Mouse (Mus musculus) neural tube, embryonic 11.5 days (tissue): ENCODE data around the gene Cyp4a14. TPM values are rescaled to one million over a fixed set of nuclear protein-coding genes. Genes with fewer than 3 reads are reported as not detected.
"Not testable (repeated sequence)": the region's sequence is repeated elsewhere in the genome, so short reads cannot be mapped to it uniquely, and the experiment has no call there.

Experiments
- ATAC-seq: fragments of 200-750 bp; cut with Nextera tagmentation; 2 replicates; pipeline ENCODE4 v1.8.0; 2017; ENCODE audit warnings: moderate number of reproducible peaks, mild to moderate bottlenecking, moderate TSS enrichment, moderate library complexity; ENCODE audit not compliant: insufficient read depth, low FRiP score, low TSS enrichment
- DNase-seq: peaks from one replicate; pipeline ENCODE4 v3.0.0-alpha.2; 2015; ENCODE audit warnings: low spot score
- H3K27ac ChIP-seq: fragments of 300-500 bp; sonication (generic); 2 replicates; pipeline ENCODE4 v1.5.1; 2014; ENCODE audit warnings: low read depth, mild to moderate bottlenecking, low read length
- H3K27me3 ChIP-seq: fragments of 300-500 bp; sonication (generic); 2 replicates; pipeline ENCODE4 v1.6.1; 2014; ENCODE audit warnings: mild to moderate bottlenecking, low read length, mixed read lengths; ENCODE audit not compliant: control insufficient read depth, insufficient read depth
- H3K36me3 ChIP-seq: fragments of 300-500 bp; sonication (generic); 2 replicates; pipeline ENCODE4 v1.6.1; 2014; ENCODE audit warnings: mild to moderate bottlenecking, low read length, moderate library complexity, mixed read lengths; ENCODE audit not compliant: control insufficient read depth, insufficient read depth
- H3K4me1 ChIP-seq: fragments of 300-500 bp; sonication (generic); 2 replicates; pipeline ENCODE4 v1.6.1; 2014; ENCODE audit warnings: low read length, mixed read lengths; ENCODE audit not compliant: control insufficient read depth, insufficient read depth
- H3K4me2 ChIP-seq: fragments of 300-500 bp; sonication (generic); 2 replicates; pipeline ENCODE4 v1.6.1; 2014; ENCODE audit warnings: low read depth, mild to moderate bottlenecking, moderate library complexity
- H3K4me3 ChIP-seq: fragments of 300-500 bp; sonication (generic); 2 replicates; pipeline ENCODE4 v1.5.1; 2014; ENCODE audit warnings: low read depth, low read length
- H3K9ac ChIP-seq: fragments of 300-500 bp; sonication (generic); 2 replicates; pipeline ENCODE4 v1.6.1; 2014; ENCODE audit warnings: mild to moderate bottlenecking, low read length
- H3K9me3 ChIP-seq: fragments of 300-500 bp; sonication (generic); 2 replicates; pipeline ENCODE4 v1.6.1; 2016; ENCODE audit warnings: low read length; ENCODE audit not compliant: control insufficient read depth
- WGBS: fragments of 180-500 bp; shearing (Covaris S2); extraction: QIAGEN DNeasy Blood & Tissue Kit; methylation state at CpG from one replicate; pipeline ENCODE4 v1.1.7; 2014; 5-methylcytosine and 5-hydroxymethylcytosine counted together
- polyA plus RNA-seq: library from polyadenylated mRNA; unstranded; fragments of >200 nt; fragmentation: Nextera tagmentation; extraction: Ambion mirVana; gene quantifications from 2 replicates; pipeline ENCODE4 v1.2.1, GENCODE M21; 2014

Gene Cyp4a14
- polyA plus RNA-seq, 1 experiment from 2014 or later, result not detected

- H3K4me2 ChIP-seq, H3K36me3 ChIP-seq, H3K4me1 ChIP-seq, H3K9me3 ChIP-seq, H3K4me3 ChIP-seq, H3K27ac ChIP-seq, H3K9ac ChIP-seq, H3K27me3 ChIP-seq, ATAC-seq, DNase-seq: not testable (repeated sequence)
- 79% methylated on average over 3 of the region's 3 CpGs for WGBS
Observed at GRCm38 (mm10) chr4:115473585-115473984, 22.4 kb downstream of the Cyp4a14 start.

DNA sequence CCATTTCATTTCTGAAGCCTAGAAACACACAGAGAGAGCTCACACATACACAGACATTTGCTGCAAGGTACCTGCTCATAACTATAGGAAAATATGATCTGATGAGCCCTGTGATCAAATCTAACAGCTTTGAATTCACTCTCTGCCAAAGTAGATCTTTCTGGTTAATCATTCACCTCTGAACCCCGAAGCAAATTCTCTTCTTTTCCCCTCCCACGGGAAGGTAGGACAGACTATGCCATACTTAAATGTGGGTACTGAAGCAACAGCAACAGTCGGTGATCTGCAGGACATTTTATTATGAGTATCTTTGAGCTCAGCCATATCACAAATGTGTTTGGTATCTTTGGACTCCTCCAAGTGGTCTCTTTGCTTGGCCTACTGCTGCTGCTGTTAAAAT is 43.6 kb downstream of the Cyp4a14 start, which contains the start of gene Cyp4a30b:
TSS of gene Cyp4a30b (plus strand) at position 301 of the 400 bp plus-strand sequence.
- ATAC-seq, result no peak
- no peak within 1 kb of the TSS for H3K4me2 ChIP-seq
- no peaks in the 10 kb centered on the region for H3K36me3 ChIP-seq
- H3K9me3 ChIP-seq, result no peaks in the 10 kb centered on the region
- no peak within 1 kb of the TSS for H3K4me3 ChIP-seq
- H3K9ac ChIP-seq, result no peak within 1 kb of the TSS
- no peak within 1 kb of the TSS for H3K27ac ChIP-seq
- DNase-seq, result no peak
- H3K27me3 ChIP-seq, result no peaks in the 10 kb centered on the region
- no peaks in the 10 kb centered on the region for H3K4me1 ChIP-seq
- WGBS, result 80% methylated on average over 3 of the region's 3 CpGs

DNA sequence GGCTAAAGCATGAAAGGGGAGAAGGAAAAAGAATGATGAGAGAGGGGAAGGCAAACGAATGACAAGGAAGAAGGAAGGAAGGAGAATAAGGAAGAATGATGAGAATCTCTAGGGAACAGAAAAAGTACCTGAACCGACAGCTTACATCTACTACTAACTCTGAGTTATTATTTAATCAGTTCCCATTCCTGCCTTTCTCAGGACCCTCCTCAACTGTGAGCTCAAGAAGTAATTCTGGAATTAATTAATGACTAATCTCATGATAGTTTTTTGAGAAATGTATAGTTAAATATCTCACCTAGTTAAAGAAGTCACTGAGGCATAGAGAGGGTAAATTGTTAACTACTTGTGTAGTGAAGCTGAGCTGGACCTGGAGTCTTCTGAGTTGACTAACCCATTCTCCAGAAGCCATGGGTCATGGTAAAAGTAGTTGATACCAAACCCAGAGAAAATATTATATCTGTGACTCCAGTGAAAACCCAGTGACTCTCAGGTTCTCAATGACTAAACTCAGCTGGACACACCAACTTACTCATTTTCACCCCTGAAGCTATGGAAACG is 45.3 kb downstream of the Cyp4a14 start:
- H3K4me3 ChIP-seq, result no peak overlapping the region
- WGBS, result 71% methylated on average over 3 of the region's 3 CpGs
- H3K9ac ChIP-seq, result no peak overlapping the region
- H3K27ac ChIP-seq, result no peak overlapping the region
- DNase-seq (no peak), ATAC-seq (no peak)
- no peaks in the 10 kb centered on the region for H3K36me3 ChIP-seq
- H3K9me3 ChIP-seq, result no peaks in the 10 kb centered on the region
- no peaks in the 10 kb centered on the region for H3K4me1 ChIP-seq
- H3K4me2 ChIP-seq, result no peak overlapping the region
- H3K27me3 ChIP-seq, result no peaks in the 10 kb centered on the region

Other genes with a start within 250 kb of the Cyp4a14 start
- not detected in 2 replicates for gene Cyp4a12a, start 197.1 kb downstream of the Cyp4a14 start, polyA plus RNA-seq
- gene Cyp4a12b, start 84.5 kb downstream of the Cyp4a14 start, polyA plus RNA-seq, result not detected in 2 replicates
- not detected in 2 replicates for gene Cyp4a30b, start 43.5 kb downstream of the Cyp4a14 start, polyA plus RNA-seq
- gene Cyp4a10, start 22.1 kb upstream of the Cyp4a14 start, polyA plus RNA-seq, result not detected in 2 replicates
- gene Cyp4a31, start 67.5 kb upstream of the Cyp4a14 start, polyA plus RNA-seq, result not detected in 2 replicates
- gene Cyp4a32, start 104.8 kb upstream of the Cyp4a14 start, polyA plus RNA-seq, result not detected in 2 replicates
- 0.22 TPM in 1 of 2 replicates, not detected in the other for gene Cyp4b1, start 151.6 kb upstream of the Cyp4a14 start, polyA plus RNA-seq
- 42.3 and 44.7 TPM in 2 replicates for gene Efcab14, start 241.6 kb upstream of the Cyp4a14 start, polyA plus RNA-seq